Mouse (Mus musculus) forebrain, embryonic 14.5 days (tissue): ENCODE measurements at regions not wholly inside any gene's neighbourhood (a gene's known extent, or its start where the extent isn't known, plus 50 kb on each side); places are given as distances from the start of the nearest gene placed in this dataset.

ENCODE experiments used
- ATAC-seq: fragments of 200-750 bp; cut with Nextera tagmentation; 2 replicates; pipeline ENCODE4 v1.8.0; 2017; ENCODE audit warnings: mild to moderate bottlenecking, moderate library complexity
- DNase-seq: peaks from one replicate; pipeline ENCODE4 v3.0.0-alpha.2; 2015; ENCODE audit warnings: low spot score
- H3K27ac ChIP-seq: fragments of 300-500 bp; sonication (generic); 2 replicates; pipeline ENCODE4 v1.5.1; 2014; ENCODE audit warnings: low read depth, mild to moderate bottlenecking, control low read depth, low read length, moderate library complexity
- H3K27me3 ChIP-seq: fragments of 300-500 bp; sonication (generic); replicated peaks from 2 replicates; pipeline ENCODE4 v1.6.1; 2014; ENCODE audit warnings: low read length, control low read depth, mixed read lengths; ENCODE audit not compliant: control insufficient read depth, insufficient read depth
- H3K36me3 ChIP-seq: fragments of 300-500 bp; sonication (generic); 2 replicates; pipeline ENCODE4 v1.6.1; 2014; ENCODE audit warnings: low read length, control low read depth; ENCODE audit not compliant: control insufficient read depth, insufficient read depth
- H3K4me1 ChIP-seq: fragments of 300-500 bp; sonication (generic); 2 replicates; pipeline ENCODE4 v1.6.1; 2014; ENCODE audit warnings: antibody characterized with exemption, low read length, control low read depth; ENCODE audit not compliant: control insufficient read depth, insufficient read depth
- H3K4me2 ChIP-seq: fragments of 300-500 bp; sonication (generic); 2 replicates; pipeline ENCODE4 v1.6.1; 2014; ENCODE audit warnings: mild to moderate bottlenecking, control low read depth, low read length
- H3K4me3 ChIP-seq: fragments of 300-500 bp; sonication (generic); 2 replicates; pipeline ENCODE4 v1.5.1; 2014; ENCODE audit warnings: low read depth, low read length, control low read depth
- H3K9ac ChIP-seq: fragments of 300-500 bp; sonication (generic); 2 replicates; pipeline ENCODE4 v1.6.1; 2014; ENCODE audit warnings: mild to moderate bottlenecking, low read length, control low read depth, moderate library complexity
- H3K9me3 ChIP-seq: fragments of 300-500 bp; sonication (generic); replicated peaks from 2 replicates; pipeline ENCODE4 v1.6.1; 2016; ENCODE audit warnings: low read length, control low read depth, mixed read lengths; ENCODE audit not compliant: control insufficient read depth
- WGBS: fragments of 180-500 bp; shearing (Covaris S2); extraction: QIAGEN DNeasy Blood & Tissue Kit; methylation state at CpG from one replicate; pipeline ENCODE4 v1.1.7; 2014; 5-methylcytosine and 5-hydroxymethylcytosine counted together

- H3K27me3 ChIP-seq, result no peaks in the 10 kb centered on the region
- no peak overlapping the region for H3K9ac ChIP-seq
- ATAC-seq (no peak), DNase-seq (no peak)
- H3K4me1 ChIP-seq, result peaks cover 5% of the 10 kb centered on the region; the same call in 1 of the 2 replicates
- no peaks in the 10 kb centered on the region for H3K36me3 ChIP-seq
- 0 out of 2 replicates have a peak, but pooled peaks cover 2% of the 10 kb centered on the region for H3K9me3 ChIP-seq
- H3K27ac ChIP-seq, result no peak overlapping the region
- WGBS, result 87% methylated on average over 11 of the region's 11 CpGs
- H3K4me2 ChIP-seq, result no peak overlapping the region
- no peak overlapping the region for H3K4me3 ChIP-seq
Measured at GRCm38 (mm10) chr16:93075488-93075887, 249.5 kb upstream of the Runx1 start.

GRCm38 (mm10) chr16:93072156-93072555, 246.2 kb upstream of the Runx1 start:
- no peak overlapping the region for H3K4me2 ChIP-seq
- no peak for ATAC-seq

GRCm38 (mm10) chr16:93071726-93072125, 245.8 kb upstream of the Runx1 start:
- ATAC-seq (no peak), DNase-seq (no peak)
- Histone ChIP-seq H3K4me2 (no peak overlapping the region), H3K27ac (no peak overlapping the region), H3K36me3 (no peaks in the 10 kb centered on the region), H3K9ac (no peak overlapping the region), H3K9me3 (no peaks in the 10 kb centered on the region), H3K27me3 (no peaks in the 10 kb centered on the region), H3K4me3 (no peak overlapping the region), H3K4me1 (no peaks in the 10 kb centered on the region)
- WGBS, result 69% methylated on average over 6 of the region's 6 CpGs

More at GRCm38 (mm10) chr16:93072156-93072555, 246.2 kb upstream of the Runx1 start:
- 73% methylated on average over 6 of the region's 6 CpGs for WGBS
- no peak for DNase-seq
- Histone ChIP-seq H3K4me1 (no peaks in the 10 kb centered on the region), H3K9ac (no peak overlapping the region), H3K27me3 (no peaks in the 10 kb centered on the region), H3K9me3 (no peaks in the 10 kb centered on the region), H3K36me3 (no peaks in the 10 kb centered on the region), H3K27ac (no peak overlapping the region), H3K4me3 (no peak overlapping the region)

GRCm38 (mm10) chr16:93066821-93067220, 240.9 kb upstream of the Runx1 start:
- Histone ChIP-seq H3K4me2 (no peak overlapping the region), H3K27ac (no peak overlapping the region), H3K27me3 (no peaks in the 10 kb centered on the region), H3K4me1 (no peaks in the 10 kb centered on the region), H3K9ac (no peak overlapping the region), H3K9me3 (no peaks in the 10 kb centered on the region), H3K36me3 (no peaks in the 10 kb centered on the region), H3K4me3 (no peak overlapping the region)
- ATAC-seq, result no peak
- WGBS, result 72% methylated on average over 2 of the region's 2 CpGs
- no peak for DNase-seq

- Histone ChIP-seq H3K27me3 (no peaks in the 10 kb centered on the region), H3K4me2 (no peak overlapping the region), H3K36me3 (no peaks in the 10 kb centered on the region), H3K4me3 (no peak overlapping the region), H3K27ac (no peak overlapping the region), H3K9ac (no peak overlapping the region), H3K9me3 (no peaks in the 10 kb centered on the region), H3K4me1 (no peaks in the 10 kb centered on the region)
- DNase-seq (no peak), ATAC-seq (no peak)
- WGBS, result 87% methylated on average over 4 of the region's 4 CpGs
Measured at GRCm38 (mm10) chr16:93061475-93062179, 235.7 kb upstream of the Runx1 start.

- WGBS, result 32% methylated on average over 3 of the region's 3 CpGs
- H3K36me3 ChIP-seq, result no peaks in the 10 kb centered on the region
- H3K4me2 ChIP-seq, result no peak overlapping the region
- no peaks in the 10 kb centered on the region for H3K4me1 ChIP-seq
- no peak for ATAC-seq
- H3K9me3 ChIP-seq, result no peaks in the 10 kb centered on the region
- no peak overlapping the region for H3K4me3 ChIP-seq
- no peak overlapping the region for H3K27ac ChIP-seq
- DNase-seq, result no peak
- H3K9ac ChIP-seq, result no peak overlapping the region
- H3K27me3 ChIP-seq, result no peaks in the 10 kb centered on the region
Measured at GRCm38 (mm10) chr16:93056295-93056694, 230.3 kb upstream of the Runx1 start.

GRCm38 (mm10) chr16:93055545-93055944, 229.6 kb upstream of the Runx1 start:
- H3K36me3 ChIP-seq, result no peaks in the 10 kb centered on the region
- 88% methylated on average over 4 of the region's 4 CpGs for WGBS
- H3K4me3 ChIP-seq, result no peak overlapping the region
- H3K4me2 ChIP-seq, result no peak overlapping the region
- no peak overlapping the region for H3K27ac ChIP-seq
- no peaks in the 10 kb centered on the region for H3K4me1 ChIP-seq
- DNase-seq (no peak), ATAC-seq (no peak)
- no peaks in the 10 kb centered on the region for H3K9me3 ChIP-seq
- H3K27me3 ChIP-seq, result no peaks in the 10 kb centered on the region
- no peak overlapping the region for H3K9ac ChIP-seq

- Histone ChIP-seq H3K4me2 (no peak overlapping the region), H3K9ac (no peak overlapping the region), H3K4me1 (no peaks in the 10 kb centered on the region), H3K36me3 (no peaks in the 10 kb centered on the region), H3K9me3 (no peaks in the 10 kb centered on the region), H3K4me3 (no peak overlapping the region), H3K27me3 (no peaks in the 10 kb centered on the region), H3K27ac (no peak overlapping the region)
- ATAC-seq (no peak), DNase-seq (no peak)
- WGBS, result 91% methylated on average over 6 of the region's 6 CpGs
Measured at GRCm38 (mm10) chr16:93051233-93051632, 225.3 kb upstream of the Runx1 start.

- DNase-seq, result no peak
- Histone ChIP-seq H3K9me3 (no peaks in the 10 kb centered on the region), H3K36me3 (no peaks in the 10 kb centered on the region), H3K4me1 (no peaks in the 10 kb centered on the region), H3K4me3 (no peak overlapping the region), H3K9ac (no peak overlapping the region), H3K27me3 (no peaks in the 10 kb centered on the region), H3K27ac (no peak overlapping the region), H3K4me2 (no peak overlapping the region)
- no peak for ATAC-seq
- WGBS, result 83% methylated on average over 9 of the region's 9 CpGs
Measured at GRCm38 (mm10) chr16:93048418-93048932, 222.5 kb upstream of the Runx1 start.
